Comparison of ENCODE assay signal across 8 mouse cellular contexts in genomic region chr17:14520565-14520964, GRCm38 (mm10).
DNase-seq lines count a peak whose midpoint lies in the region; ATAC-seq and TF ChIP-seq lines count a peak whose summit lies in the region.

No protein-coding gene starts in this region.

- H3K9me3 ChIP-seq in kidney, embryonic 15.5 days (replicated peaks): no peaks in the 10 kb centered on the region
- no peaks in the 10 kb centered on the region for H3K9me3 ChIP-seq in liver, embryonic 13.5 days (replicated peaks)

- no peak overlapping the region for H3K27ac ChIP-seq in kidney, embryonic 15.5 days
- no peak overlapping the region for H3K27ac ChIP-seq in liver, embryonic 13.5 days
- no peak overlapping the region for H3K27ac ChIP-seq in olfactory bulb, adult 2 months (ENCODE audit: insufficient read depth, low read depth, low read length)

- no peak for ATAC-seq in kidney, embryonic 15.5 days (replicated peaks; ENCODE audit: low FRiP score)
- ATAC-seq in liver, embryonic 13.5 days (ENCODE audit: low read depth): no peak

- WGBS in kidney, embryonic 15.5 days: 18% methylated on average over 5 of the region's 5 CpGs
- WGBS in liver, embryonic 13.5 days (ENCODE audit: insufficient replicate concordance): 15% methylated on average over 5 of the region's 5 CpGs
- 20% methylated on average over 5 of the region's 5 CpGs for WGBS in olfactory bulb, adult 2 months

- H3K4me2 ChIP-seq in kidney, embryonic 15.5 days: no peak overlapping the region
- H3K4me2 ChIP-seq in liver, embryonic 13.5 days: no peak overlapping the region

- no peak overlapping the region for H3K9ac ChIP-seq in kidney, embryonic 15.5 days
- no peak overlapping the region for H3K9ac ChIP-seq in liver, embryonic 13.5 days

- no peaks in the 10 kb centered on the region for H3K36me3 ChIP-seq in kidney, embryonic 15.5 days
- H3K36me3 ChIP-seq in liver, embryonic 13.5 days: no peaks in the 10 kb centered on the region

- H3K27me3 ChIP-seq in kidney, embryonic 15.5 days: peaks cover 53% of the 10 kb centered on the region
- no peaks in the 10 kb centered on the region for H3K27me3 ChIP-seq in liver, embryonic 13.5 days

- DNase-seq in kidney, adult 18-20 months: peak; percentile 71
- peak; percentile 29 for DNase-seq in cerebellum, adult 9-11 months
- peak; percentile 61 for DNase-seq in gastrocnemius, adult 18-20 months (ENCODE audit: low spot score)
- DNase-seq in kidney, adult 9 months: peak; percentile 70
- peak; percentile 13 for DNase-seq in liver, embryonic 13.5 days
- peak; percentile 56 for DNase-seq in thymus, postnatal 25 days

- H3K4me3 ChIP-seq in kidney, embryonic 15.5 days (replicated peaks): no peak overlapping the region
- H3K4me3 ChIP-seq in liver, embryonic 13.5 days (replicated peaks): no peak overlapping the region
- H3K4me3 ChIP-seq in olfactory bulb, adult 2 months (ENCODE audit: insufficient read depth, low read depth, low read length): no peak overlapping the region

- no peak for TF ChIP-seq POLR2A in olfactory bulb, adult 2 months (IDR thresholded peaks at IDR 0.05; ENCODE audit: insufficient read depth, low read depth, low read length)

- H3K4me1 ChIP-seq in kidney, embryonic 15.5 days: peaks cover 12% of the 10 kb centered on the region
- H3K4me1 ChIP-seq in liver, embryonic 13.5 days (replicated peaks): no peaks in the 10 kb centered on the region
- H3K4me1 ChIP-seq in olfactory bulb, adult 2 months (ENCODE audit: control insufficient read depth, insufficient read depth, low read length): no peaks in the 10 kb centered on the region

- peak; percentile 47; the same call in 1 of the 2 replicates for TF ChIP-seq CTCF in olfactory bulb, adult 2 months (IDR thresholded peaks at IDR 0.05; ENCODE audit: insufficient read depth, low read depth, low read length)

Comparison
In these comparisons a context has a peak if more than half of its experiments do, and no peak if none do; other contexts are left out.
1. DNase-seq: peak in every context shown above with its lines; median percentile 71 in kidney, adult 18-20 months; 70 in kidney, adult 9 months; 61 in gastrocnemius, adult 18-20 months; 56 in thymus, postnatal 25 days; 29 in cerebellum, adult 9-11 months; 13 in liver, embryonic 13.5 days.